Mouse (Mus musculus): ENCODE measurements around the gene Mcl1. TPM values are rescaled to one million over a fixed set of nuclear protein-coding genes. Genes with fewer than 3 reads are reported as not detected.
"Not testable (repeated sequence)": the region's sequence is repeated elsewhere in the genome, so short reads cannot be mapped to it uniquely, and the experiment has no call there.

Gene Mcl1
- polyA plus RNA-seq, 1 experiment from 2014 or later, result 52.4 TPM

DNA sequence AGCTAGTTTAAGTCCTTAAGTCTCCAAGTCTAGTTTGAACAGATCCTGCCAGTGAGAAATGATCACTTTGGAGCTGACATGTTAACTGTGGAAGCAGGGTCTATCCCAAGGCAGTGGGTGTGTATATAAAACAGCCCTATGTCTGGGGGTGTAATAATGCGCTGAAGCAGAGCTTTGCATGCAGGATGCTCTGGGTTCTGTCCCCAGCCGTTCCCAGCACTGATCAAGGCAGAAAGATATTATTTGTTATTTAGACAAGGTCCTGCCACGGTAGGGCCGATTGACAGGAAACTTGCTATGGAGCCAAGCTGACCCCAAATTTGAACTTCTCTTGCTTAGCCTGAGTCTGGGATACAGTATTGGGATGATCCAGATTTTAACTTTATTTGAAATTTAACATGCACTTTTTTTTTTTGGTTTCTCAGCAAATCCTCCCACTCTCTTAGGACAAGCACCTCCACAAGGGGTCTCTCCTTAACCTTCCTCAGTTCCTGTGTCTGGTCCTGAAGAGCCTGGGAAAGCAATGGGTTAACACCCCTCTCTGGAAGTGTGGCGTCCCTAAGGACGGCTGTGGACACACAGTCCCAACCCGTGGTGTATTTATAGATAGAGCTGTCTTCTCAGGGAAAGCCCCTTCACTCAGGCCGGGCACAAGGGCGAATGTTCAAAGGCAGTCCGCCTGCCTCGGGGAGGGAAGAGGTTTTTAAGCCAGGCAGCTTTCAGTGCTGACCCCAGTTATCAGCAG is 30.8 kb downstream of the Mcl1 start:
- TF ChIP-seq CTCF (IDR thresholded peaks at IDR 0.05; ENCODE audit: low read depth), result peak; percentile 45
- Histone ChIP-seq H3K4me2 (replicated peaks; ENCODE audit: low read depth) (no peak overlapping the region), H3K36me3 (ENCODE audit: control insufficient read depth, insufficient read depth) (no peaks in the 10 kb centered on the region; the same call in 1 of the 2 replicates), H3K9me3 (ENCODE audit: control insufficient read depth) (no peaks in the 10 kb centered on the region), H3K27ac (ENCODE audit: low read depth, low read length) (no peak overlapping the region), H3K27me3 (replicated peaks; ENCODE audit: control insufficient read depth, insufficient read depth, low read length) (no peaks in the 10 kb centered on the region), H3K4me1 (replicated peaks; ENCODE audit: control insufficient read depth, insufficient read depth, low read length) (peaks cover 10% of the 10 kb centered on the region), H3K9ac (ENCODE audit: low read depth, low read length) (no peak overlapping the region), H3K4me3 (ENCODE audit: low read depth, low read length) (no peak overlapping the region)
- 35% methylated on average over 11 of the region's 11 CpGs for WGBS
- no peak for ATAC-seq

DNA sequence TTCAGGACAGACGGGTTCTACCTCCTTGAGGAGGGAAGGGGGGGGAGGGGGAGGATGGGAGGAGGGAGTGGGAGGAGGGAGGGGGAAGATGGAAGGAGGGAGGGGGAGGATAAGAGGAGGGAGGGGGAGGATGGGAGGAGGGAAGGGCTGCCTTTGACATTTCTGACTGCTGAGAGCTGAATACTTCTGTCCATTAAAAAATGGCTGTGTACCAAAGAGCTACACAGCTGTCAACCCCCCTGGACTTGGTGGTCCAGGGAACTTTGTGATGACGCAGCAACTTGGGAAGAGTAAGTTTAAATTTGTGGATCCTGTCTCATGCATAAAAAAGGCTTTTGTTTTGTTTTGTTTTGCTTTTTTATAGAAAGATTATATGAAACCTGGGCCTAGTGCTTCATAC is 31.4 kb downstream of the Mcl1 start:
- peaks cover 12% of the 10 kb centered on the region for H3K4me1 ChIP-seq (replicated peaks; ENCODE audit: control insufficient read depth, insufficient read depth, low read length)
- H3K4me2 ChIP-seq (replicated peaks; ENCODE audit: low read depth), result no peak overlapping the region
- no peak overlapping the region for H3K27ac ChIP-seq (ENCODE audit: low read depth, low read length)
- no peak overlapping the region for H3K4me3 ChIP-seq (ENCODE audit: low read depth, low read length)
- no peak for ATAC-seq
- 49% methylated on average over 2 of the region's 2 CpGs for WGBS
- H3K9ac ChIP-seq (ENCODE audit: low read depth, low read length), result no peak overlapping the region
- TF ChIP-seq CTCF (IDR thresholded peaks at IDR 0.05; ENCODE audit: low read depth), result no peak
- H3K36me3 ChIP-seq (ENCODE audit: control insufficient read depth, insufficient read depth), result no peaks in the 10 kb centered on the region; the same call in 1 of the 2 replicates
- H3K9me3 ChIP-seq (ENCODE audit: control insufficient read depth), result no peaks in the 10 kb centered on the region
- H3K27me3 ChIP-seq (replicated peaks; ENCODE audit: control insufficient read depth, insufficient read depth, low read length), result no peaks in the 10 kb centered on the region

DNA sequence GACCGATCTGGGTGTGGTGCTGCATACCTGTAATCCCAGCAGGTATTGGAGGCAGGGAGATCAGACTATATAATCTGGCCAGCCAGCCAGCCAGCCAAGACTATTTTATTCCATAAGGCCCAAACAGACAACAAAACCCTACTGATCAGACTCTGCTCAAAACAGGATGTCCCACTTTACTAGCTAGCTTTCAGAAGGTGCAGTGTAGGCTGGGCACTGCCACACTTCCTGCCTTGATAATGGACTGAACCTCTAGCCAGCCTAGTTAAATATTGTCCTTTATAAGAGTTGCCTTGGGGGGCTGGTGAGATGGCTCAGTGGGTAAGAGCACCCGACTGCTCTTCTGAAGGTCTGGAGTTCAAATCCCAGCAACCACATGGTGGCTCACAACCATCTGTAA is 32.0 kb downstream of the Mcl1 start:
- H3K4me2 ChIP-seq (replicated peaks; ENCODE audit: low read depth); H3K9me3 ChIP-seq (ENCODE audit: control insufficient read depth); H3K27ac ChIP-seq (ENCODE audit: low read depth, low read length); H3K36me3 ChIP-seq (ENCODE audit: control insufficient read depth, insufficient read depth); H3K9ac ChIP-seq (ENCODE audit: low read depth, low read length); H3K4me3 ChIP-seq (ENCODE audit: low read depth, low read length); ATAC-seq; H3K27me3 ChIP-seq (replicated peaks; ENCODE audit: control insufficient read depth, insufficient read depth, low read length): not testable (repeated sequence)
- WGBS, result 86% methylated on average over 2 of the region's 2 CpGs
- H3K4me1 ChIP-seq (replicated peaks; ENCODE audit: control insufficient read depth, insufficient read depth, low read length), result peaks cover 12% of the 10 kb centered on the region

DNA sequence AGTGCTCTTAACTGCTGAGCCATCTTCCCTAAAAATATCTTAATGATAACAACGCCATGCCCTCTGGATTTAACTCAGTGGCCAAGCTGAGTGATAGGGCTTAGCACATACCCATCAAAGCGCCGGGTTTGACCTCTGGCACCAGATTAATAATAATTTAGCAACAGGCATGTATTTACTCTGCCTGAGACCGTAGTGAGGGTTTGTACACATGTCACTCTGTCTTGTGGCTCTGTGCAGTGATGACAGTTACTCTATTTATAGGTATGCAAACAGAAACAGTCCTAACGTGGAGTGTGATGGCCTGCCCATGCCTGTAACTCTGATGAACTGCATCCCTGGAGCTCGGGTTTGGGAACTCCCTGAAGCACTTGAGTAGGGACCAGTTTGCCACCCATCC is 34.1 kb downstream of the Mcl1 start:
- Histone ChIP-seq H3K27me3 (replicated peaks; ENCODE audit: control insufficient read depth, insufficient read depth, low read length) (no peaks in the 10 kb centered on the region), H3K9me3 (ENCODE audit: control insufficient read depth) (no peaks in the 10 kb centered on the region), H3K27ac (ENCODE audit: low read depth, low read length) (no peak overlapping the region), H3K4me3 (ENCODE audit: low read depth, low read length) (no peak overlapping the region), H3K4me1 (replicated peaks; ENCODE audit: control insufficient read depth, insufficient read depth, low read length) (peaks cover 16% of the 10 kb centered on the region), H3K9ac (ENCODE audit: low read depth, low read length) (no peak overlapping the region), H3K4me2 (replicated peaks; ENCODE audit: low read depth) (no peak overlapping the region), H3K36me3 (ENCODE audit: control insufficient read depth, insufficient read depth) (no peaks in the 10 kb centered on the region)
- WGBS, result 69% methylated on average over 6 of the region's 6 CpGs
- no peak for ATAC-seq
- no peak for TF ChIP-seq CTCF (IDR thresholded peaks at IDR 0.05; ENCODE audit: low read depth)

DNA sequence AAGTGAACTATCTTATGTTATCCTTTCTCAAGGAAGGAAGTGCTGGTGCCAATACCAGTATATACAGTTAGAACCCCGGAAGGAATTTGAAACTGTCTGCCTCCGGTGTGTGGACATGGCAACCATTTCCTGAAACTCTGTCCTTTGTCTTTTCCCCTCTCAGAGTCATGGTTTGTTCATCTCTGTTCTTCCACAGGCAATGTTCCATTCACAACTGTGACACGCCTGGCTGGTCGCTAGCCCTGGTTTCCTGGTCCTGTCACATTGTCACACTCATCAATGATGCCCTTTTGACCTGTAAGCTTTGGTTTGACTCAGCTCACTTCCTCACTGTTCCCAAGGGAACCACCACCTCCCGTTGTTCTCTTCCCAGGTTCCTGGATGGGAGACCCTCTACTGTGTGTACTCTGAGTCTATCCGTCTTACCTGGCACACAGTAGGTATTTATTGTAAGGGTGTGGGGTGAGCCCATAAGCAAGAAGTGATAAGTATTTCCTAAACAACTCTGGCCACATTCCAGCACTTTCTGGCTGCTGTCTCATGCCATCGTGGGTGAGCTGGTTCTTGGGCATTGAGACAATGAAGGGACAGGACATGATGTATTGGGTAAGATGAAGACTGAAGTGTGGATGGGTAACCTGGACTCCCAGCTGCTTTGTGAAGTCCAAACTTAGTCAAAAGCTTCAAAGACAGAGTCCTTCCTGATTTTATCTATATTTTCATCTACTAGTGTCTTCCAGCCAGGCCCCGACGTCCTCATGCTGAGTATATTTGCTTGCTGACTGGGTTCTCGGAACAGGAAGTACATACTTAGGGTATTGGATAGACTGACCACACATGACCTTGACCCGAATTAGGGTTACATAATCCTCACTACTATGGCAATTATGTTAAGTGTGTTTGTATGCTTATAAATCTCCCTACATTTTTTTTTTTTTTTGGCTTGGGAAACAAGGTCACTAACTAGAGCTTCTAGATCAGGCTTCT is 35.5 kb downstream of the Mcl1 start:
- no peaks in the 10 kb centered on the region for H3K36me3 ChIP-seq (ENCODE audit: control insufficient read depth, insufficient read depth)
- H3K9me3 ChIP-seq (ENCODE audit: control insufficient read depth), result no peaks in the 10 kb centered on the region
- H3K9ac ChIP-seq (ENCODE audit: low read depth, low read length), result no peak overlapping the region
- peaks cover 16% of the 10 kb centered on the region for H3K4me1 ChIP-seq (replicated peaks; ENCODE audit: control insufficient read depth, insufficient read depth, low read length)
- peak overlapping the region; percentile 46; the same call in 1 of the 2 replicates for H3K27ac ChIP-seq (ENCODE audit: low read depth, low read length)
- no peak overlapping the region for H3K4me2 ChIP-seq (replicated peaks; ENCODE audit: low read depth)
- WGBS, result 35% methylated on average over 11 of the region's 11 CpGs
- no peak for TF ChIP-seq CTCF (IDR thresholded peaks at IDR 0.05; ENCODE audit: low read depth)
- H3K27me3 ChIP-seq (replicated peaks; ENCODE audit: control insufficient read depth, insufficient read depth, low read length), result no peaks in the 10 kb centered on the region
- peak; percentile 62 for ATAC-seq
- no peak overlapping the region for H3K4me3 ChIP-seq (ENCODE audit: low read depth, low read length)

Data from intestine, postnatal 0 days (tissue).